Mouse (Mus musculus) erythroblast, embryonic 14.5 days (primary cell): ENCODE results near the gene Taf11. TPM values are rescaled to one million over a fixed set of nuclear protein-coding genes. Genes with fewer than 3 reads are reported as not detected.

Source experiments
- H3K27me3 ChIP-seq: 2 replicates; pipeline ENCODE4 v1.6.1; 2012; ENCODE audit warnings: inconsistent platforms; ENCODE audit not compliant: control insufficient read depth
- H3K36me3 ChIP-seq: 2 replicates; pipeline ENCODE4 v1.6.1; 2012; ENCODE audit warnings: mild to moderate bottlenecking, inconsistent platforms; ENCODE audit not compliant: control insufficient read depth
- H3K4me1 ChIP-seq: 2 replicates; pipeline ENCODE4 v1.6.1; 2012; ENCODE audit warnings: inconsistent platforms; ENCODE audit not compliant: control insufficient read depth
- H3K4me3 ChIP-seq: replicated peaks from 2 replicates; pipeline ENCODE3; 2012; ENCODE audit warnings: moderate library complexity, mild to moderate bottlenecking, inconsistent platforms
- H3K9me3 ChIP-seq: 2 replicates; pipeline ENCODE4 v1.6.1; 2012; ENCODE audit warnings: low read length, inconsistent platforms, mixed read lengths; ENCODE audit not compliant: control insufficient read depth
- GATA1 ChIP-seq: IDR thresholded peaks from 2 replicates; pipeline ENCODE4 v1.6.1; 2012; ENCODE audit warnings: low read length, inconsistent platforms, mixed read lengths
- TAL1 ChIP-seq: IDR thresholded peaks from 3 replicates; pipeline ENCODE4 v1.6.1; 2012; ENCODE audit warnings: low read length, inconsistent platforms, mixed read lengths
- polyA plus RNA-seq: library from polyadenylated mRNA; stranded (reverse); fragments of >175 nt; gene quantifications from 2 replicates; pipeline ENCODE4 v1.2.3, GENCODE M21; 2012

The Taf11 gene
- polyA plus RNA-seq: 5.0 and 6.3 TPM in 2 replicates

- Histone ChIP-seq H3K27me3 (peaks cover 3% of the 10 kb centered on the region; the same call in 1 of the 2 replicates), H3K4me1 (peaks cover 54% of the 10 kb centered on the region), H3K9me3 (no peaks in the 10 kb centered on the region), H3K4me3 (peak within 1 kb of the TSS; percentile 99), H3K36me3 (peaks cover 11% of the 10 kb centered on the region)
- TF ChIP-seq TAL1 (no peak), GATA1 (no peak)
These were observed at the start of gene Taf11 for GRCm38 (mm10) chr17:27909622-27910500. TSS of gene Taf11 (minus strand) at chr17:27909844.

GRCm38 (mm10) chr17:27957649-27958048 lies 48.0 kb upstream of the Taf11 start:
- Histone ChIP-seq H3K4me3 (no peak overlapping the region), H3K9me3 (no peaks in the 10 kb centered on the region), H3K36me3 (no peaks in the 10 kb centered on the region), H3K4me1 (no peaks in the 10 kb centered on the region), H3K27me3 (no peaks in the 10 kb centered on the region)
- TF ChIP-seq TAL1 (no peak), GATA1 (no peak)

- no peak overlapping the region for H3K4me3 ChIP-seq
- H3K4me1 ChIP-seq: no peaks in the 10 kb centered on the region
- no peaks in the 10 kb centered on the region for H3K27me3 ChIP-seq
- H3K36me3 ChIP-seq: peaks cover 3% of the 10 kb centered on the region
- TF ChIP-seq TAL1: no peak
- TF ChIP-seq GATA1: no peak
- H3K9me3 ChIP-seq: no peaks in the 10 kb centered on the region
These were observed 45.2 kb upstream of the Taf11 start for GRCm38 (mm10) chr17:27954629-27955402.

GRCm38 (mm10) chr17:27953136-27953535 lies 43.5 kb upstream of the Taf11 start:
- no peaks in the 10 kb centered on the region for H3K9me3 ChIP-seq
- no peak overlapping the region for H3K4me3 ChIP-seq
- peaks cover 3% of the 10 kb centered on the region for H3K36me3 ChIP-seq
- no peaks in the 10 kb centered on the region for H3K27me3 ChIP-seq
- no peaks in the 10 kb centered on the region for H3K4me1 ChIP-seq
- no peak for TF ChIP-seq GATA1
- no peak for TF ChIP-seq TAL1

GRCm38 (mm10) chr17:27947155-27947554 lies 37.5 kb upstream of the Taf11 start:
- Histone ChIP-seq H3K4me3 (no peak overlapping the region), H3K9me3 (no peaks in the 10 kb centered on the region), H3K4me1 (no peaks in the 10 kb centered on the region), H3K36me3 (peaks cover 2% of the 10 kb centered on the region), H3K27me3 (no peaks in the 10 kb centered on the region)
- TF ChIP-seq TAL1 (no peak), GATA1 (no peak)

- Histone ChIP-seq H3K9me3 (no peaks in the 10 kb centered on the region), H3K27me3 (no peaks in the 10 kb centered on the region), H3K36me3 (no peaks in the 10 kb centered on the region), H3K4me1 (no peaks in the 10 kb centered on the region), H3K4me3 (no peak overlapping the region)
- TF ChIP-seq TAL1 (no peak), GATA1 (no peak)
These were observed 36.7 kb upstream of the Taf11 start for GRCm38 (mm10) chr17:27946371-27946770.

GRCm38 (mm10) chr17:27945546-27946216 lies 36.0 kb upstream of the Taf11 start:
- TF ChIP-seq GATA1 (no peak), TAL1 (no peak)
- Histone ChIP-seq H3K4me1 (no peaks in the 10 kb centered on the region; the same call in 1 of the 2 replicates), H3K27me3 (no peaks in the 10 kb centered on the region), H3K9me3 (no peaks in the 10 kb centered on the region), H3K36me3 (no peaks in the 10 kb centered on the region), H3K4me3 (no peak overlapping the region)

GRCm38 (mm10) chr17:27942131-27942530 lies 32.5 kb upstream of the Taf11 start:
- no peak overlapping the region for H3K4me3 ChIP-seq
- H3K27me3 ChIP-seq: no peaks in the 10 kb centered on the region
- H3K9me3 ChIP-seq: no peaks in the 10 kb centered on the region
- no peaks in the 10 kb centered on the region for H3K36me3 ChIP-seq
- no peak for TF ChIP-seq GATA1
- no peak for TF ChIP-seq TAL1
- peaks cover 6% of the 10 kb centered on the region for H3K4me1 ChIP-seq
